Mouse (Mus musculus): ENCODE data around the gene Ccdc47. TPM values are rescaled to one million over a fixed set of nuclear protein-coding genes. Genes with fewer than 3 reads are reported as not detected.
A peak's percentile ranks its signal among the peaks of the same experiment; 100 is the strongest.
"Not testable (repeated sequence)": the region's sequence is repeated elsewhere in the genome, so short reads cannot be mapped to it uniquely, and the experiment has no call there.

Ccdc47 gene
- total RNA-seq, 2 experiments from 2014 or later, result 79.9 to 83.2 TPM

DNA sequence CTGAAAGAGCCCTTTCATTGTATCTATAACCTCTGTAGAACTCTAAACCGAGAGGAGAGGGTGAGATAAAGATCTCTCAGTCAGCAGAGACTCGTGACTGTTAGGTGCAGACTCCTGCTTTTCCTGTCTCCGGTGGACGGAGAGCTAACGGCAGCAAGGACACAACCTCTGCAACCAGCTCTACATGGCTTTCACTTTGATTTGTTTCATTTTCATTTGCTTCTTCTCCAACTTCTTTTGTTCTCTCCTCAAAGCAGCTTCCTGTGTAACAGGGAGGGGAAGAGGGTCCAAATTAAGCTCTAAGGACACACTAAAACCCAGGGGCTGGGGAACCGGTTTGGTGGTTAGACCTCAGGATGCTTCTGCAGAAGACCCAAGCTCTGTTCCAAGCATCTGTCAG, 15.4 kb downstream of the Ccdc47 start:
- DNase-seq, result no peak
- intact Hi-C loops (cut with DNase I), result no loop called here

DNA sequence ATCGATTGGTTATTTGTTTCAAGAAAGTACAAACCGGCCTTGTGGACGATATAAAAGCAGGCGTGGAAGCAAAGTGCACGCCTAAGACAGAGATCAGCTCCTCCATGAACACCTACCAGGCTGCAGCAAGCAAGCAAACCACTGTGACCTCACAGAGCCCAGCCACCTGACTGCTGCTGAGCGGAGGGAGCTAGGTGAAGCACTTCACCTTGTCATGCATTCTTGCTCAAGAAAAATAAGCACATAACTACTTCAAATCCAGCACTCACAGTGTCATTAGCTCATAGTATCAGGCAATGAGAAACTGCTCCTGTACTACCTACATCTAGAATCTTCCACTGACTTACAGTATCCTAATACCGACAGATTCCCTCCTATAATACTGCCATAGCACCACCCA, 16.1 kb downstream of the Ccdc47 start:
- DNase-seq; intact Hi-C loops (cut with DNase I): not testable (repeated sequence)

DNA sequence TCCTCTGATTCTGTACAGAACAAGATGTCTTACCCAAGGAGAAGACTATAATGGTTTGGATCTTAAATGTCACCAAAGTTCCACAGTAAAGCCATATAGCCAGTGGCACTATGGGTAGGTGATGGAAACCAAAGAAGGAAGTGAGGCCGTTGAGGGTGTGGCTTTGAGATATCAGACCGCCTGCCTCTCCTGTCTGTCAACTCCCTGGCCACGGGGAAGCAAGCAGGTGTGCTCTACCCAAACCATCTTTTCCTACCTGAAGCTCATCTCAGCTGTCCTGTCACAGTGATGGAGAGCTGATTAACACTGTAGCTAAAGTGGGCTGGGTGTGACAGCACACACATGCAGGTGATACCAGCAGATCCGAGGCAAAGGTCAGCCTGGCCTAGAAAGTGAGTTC, 17.9 kb downstream of the Ccdc47 start:
- intact Hi-C loops (cut with DNase I), result no loop called here
- DNase-seq, result no peak

DNA sequence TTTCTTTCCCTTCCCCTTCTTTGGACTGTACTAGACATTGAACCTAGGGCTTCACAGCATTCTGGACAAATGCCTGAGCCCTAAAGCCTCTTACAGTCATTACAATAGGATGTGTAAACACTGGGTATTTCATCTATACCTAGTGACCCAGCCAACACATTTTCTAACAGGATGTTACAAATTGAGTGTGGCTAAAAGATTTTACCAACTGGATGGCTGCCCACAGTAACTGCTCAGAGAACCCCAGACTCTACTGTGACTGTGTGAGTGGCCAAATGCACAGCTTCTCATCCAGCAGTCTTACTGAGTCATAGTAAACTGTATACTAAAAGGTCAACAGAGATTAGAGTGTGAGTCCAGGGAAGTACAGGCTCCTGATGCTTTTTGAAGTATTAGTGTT, 20.8 kb downstream of the Ccdc47 start:
- intact Hi-C loops (cut with DNase I), result no loop called here
- no peak for DNase-seq

DNA sequence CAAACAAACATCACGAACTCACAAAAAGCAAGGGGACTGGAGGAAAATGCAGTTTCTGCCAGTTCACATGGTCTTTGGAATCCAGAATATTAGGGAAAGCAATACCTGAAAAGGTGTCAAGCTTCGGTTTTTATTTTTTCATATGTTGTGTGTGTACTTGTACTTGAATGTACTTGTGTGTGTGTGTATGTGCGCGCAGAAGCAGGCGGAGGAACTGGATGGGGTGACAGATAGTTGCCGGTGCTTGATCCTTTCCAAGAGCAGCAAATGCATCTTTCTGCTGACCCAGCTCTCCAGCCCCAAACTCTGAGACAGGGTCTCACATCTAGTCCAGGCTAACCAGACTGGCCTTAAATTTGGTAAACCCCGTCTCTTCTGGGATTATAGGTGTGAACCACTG, 21.3 kb downstream of the Ccdc47 start:
- intact Hi-C loops (cut with DNase I), result no loop called here
- no peak for DNase-seq

DNA sequence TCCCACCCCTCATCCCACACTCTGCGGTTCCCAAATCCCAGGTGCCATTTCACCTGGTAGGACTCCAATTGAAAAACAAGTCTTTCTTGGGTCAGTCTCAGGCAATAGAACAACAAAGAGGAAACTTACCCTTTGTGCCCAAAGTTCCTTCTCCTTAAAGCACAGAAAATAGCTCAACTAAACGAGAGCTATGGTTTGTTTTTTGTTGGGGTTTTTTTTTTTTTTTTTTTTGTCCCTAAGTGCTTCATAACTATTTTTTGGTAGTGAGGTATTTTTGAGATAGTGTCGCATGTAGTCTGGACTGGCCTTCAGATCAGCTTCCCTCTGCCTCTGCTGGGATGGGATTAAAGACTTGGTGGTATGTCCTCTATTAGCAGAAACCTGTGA, 22.0 kb downstream of the Ccdc47 start:
- intact Hi-C loops (cut with DNase I), result no loop called here
- DNase-seq, result no peak

DNA sequence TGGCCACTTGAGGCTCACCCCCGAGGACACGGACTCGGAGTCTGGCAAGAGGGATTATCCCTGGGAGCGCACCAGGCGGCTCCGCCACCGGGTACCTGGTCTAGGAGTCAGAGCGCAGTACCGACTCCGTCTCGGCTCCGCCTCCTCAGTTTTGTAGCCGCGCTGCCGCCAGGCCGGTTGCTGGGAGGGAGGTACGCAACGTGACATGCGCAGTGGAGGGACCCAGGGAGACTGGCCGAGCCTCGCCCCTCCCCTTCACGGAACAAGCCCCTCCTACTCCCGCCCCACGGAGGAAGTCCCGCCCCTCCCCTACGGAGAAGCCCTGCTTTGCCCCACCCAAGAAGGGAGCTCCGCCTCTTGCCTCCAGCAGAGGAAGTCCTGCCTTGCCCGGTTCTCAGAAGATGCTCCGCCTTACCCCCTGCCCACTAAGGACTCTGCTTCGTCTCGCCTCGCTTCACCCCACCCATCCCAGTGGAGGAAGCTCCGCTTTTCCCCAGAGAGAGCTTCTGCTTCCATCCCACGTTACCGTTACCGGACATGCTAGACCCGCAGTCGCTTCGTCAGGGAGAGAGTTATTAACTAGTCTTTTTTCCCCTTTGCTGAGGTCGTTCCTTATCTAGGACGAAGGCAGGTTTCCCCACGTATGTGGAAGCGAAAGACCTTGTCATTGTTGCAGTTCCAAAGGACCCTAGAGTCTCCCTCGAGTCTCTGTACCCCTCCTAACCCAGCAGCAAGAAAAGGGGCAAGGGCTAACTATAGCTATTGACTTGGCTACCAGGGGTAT, 22.6 kb downstream of the Ccdc47 start:
- intact Hi-C loops (cut with DNase I), result no loop called here
- DNase-seq, result peak; percentile 97

DNA sequence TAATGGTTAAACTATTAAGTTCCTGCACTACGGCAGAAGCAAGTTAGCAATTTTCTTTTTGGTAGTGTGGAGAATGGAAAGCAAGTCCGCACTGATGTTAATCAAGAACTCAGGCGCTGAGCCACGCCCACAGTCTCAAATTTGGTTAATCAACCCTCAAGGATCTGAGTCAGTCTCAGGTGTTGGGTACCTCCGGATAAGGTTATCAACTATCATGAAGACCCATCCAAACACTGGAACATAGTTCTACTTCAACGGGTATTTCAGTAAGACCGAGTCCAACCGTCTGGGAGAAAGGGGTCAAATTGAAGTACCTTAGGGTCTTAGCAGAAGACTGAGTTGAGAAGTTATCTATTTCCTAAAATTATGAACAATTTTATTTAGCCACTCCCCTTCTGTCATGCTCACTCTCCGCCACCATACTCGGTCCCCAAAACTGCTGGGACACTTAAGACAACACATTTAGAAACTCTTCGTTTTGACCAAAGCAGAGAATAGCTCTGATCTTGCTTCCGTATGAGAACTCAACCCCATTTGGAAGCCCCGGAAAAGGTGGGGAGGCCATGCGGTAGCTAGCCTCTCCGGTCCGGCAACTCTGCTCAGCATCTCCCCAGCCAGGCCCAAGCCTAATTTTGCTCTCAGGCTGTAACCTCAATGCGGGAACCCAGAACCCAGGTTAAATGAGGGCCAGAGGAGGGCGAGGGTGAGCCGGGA, 23.3 kb downstream of the Ccdc47 start:
- DNase-seq, result no peak
- intact Hi-C loops (cut with DNase I), result no loop called here

DNA sequence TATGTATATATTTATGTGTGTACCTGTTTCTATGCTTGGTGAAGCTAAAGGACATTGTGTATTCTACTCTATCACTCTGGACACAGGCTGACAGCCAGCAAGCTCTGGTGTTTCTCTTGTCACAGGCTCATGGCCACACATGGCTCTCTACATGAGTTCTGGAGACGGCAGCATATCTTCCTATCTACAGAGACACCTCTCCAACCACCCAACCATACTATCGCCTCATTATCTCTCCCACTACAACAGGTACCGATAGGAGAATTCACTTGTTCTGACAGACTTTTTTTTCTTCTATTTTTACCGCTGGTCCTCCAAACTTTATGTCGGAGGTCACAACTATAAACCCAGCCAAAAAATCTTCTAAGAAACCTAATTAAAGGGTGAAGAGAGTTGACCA, 23.9 kb downstream of the Ccdc47 start:
- no peak for DNase-seq
- intact Hi-C loops (cut with DNase I), result no loop called here

DNA sequence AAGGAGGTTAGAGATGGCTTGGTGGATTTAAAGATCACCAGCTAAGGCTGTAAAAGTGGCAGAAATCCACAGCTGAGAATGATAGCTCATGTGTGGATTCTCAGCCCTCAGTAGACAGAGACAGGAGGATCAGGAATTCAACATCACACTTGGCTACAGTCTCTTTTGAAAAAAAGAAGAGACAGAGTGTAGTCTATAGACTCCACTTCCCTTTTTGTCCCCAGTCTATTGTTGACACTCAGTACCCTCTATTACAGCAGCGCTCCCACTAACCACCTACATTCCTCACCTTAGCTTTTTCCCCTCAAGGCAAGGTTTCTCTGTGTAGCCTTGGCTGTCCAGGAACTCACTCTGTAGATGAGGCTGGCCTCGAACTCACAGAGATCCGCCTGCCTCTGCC, 24.4 kb downstream of the Ccdc47 start:
- no peak for DNase-seq
- intact Hi-C loops (cut with DNase I), result no loop called here

DNA sequence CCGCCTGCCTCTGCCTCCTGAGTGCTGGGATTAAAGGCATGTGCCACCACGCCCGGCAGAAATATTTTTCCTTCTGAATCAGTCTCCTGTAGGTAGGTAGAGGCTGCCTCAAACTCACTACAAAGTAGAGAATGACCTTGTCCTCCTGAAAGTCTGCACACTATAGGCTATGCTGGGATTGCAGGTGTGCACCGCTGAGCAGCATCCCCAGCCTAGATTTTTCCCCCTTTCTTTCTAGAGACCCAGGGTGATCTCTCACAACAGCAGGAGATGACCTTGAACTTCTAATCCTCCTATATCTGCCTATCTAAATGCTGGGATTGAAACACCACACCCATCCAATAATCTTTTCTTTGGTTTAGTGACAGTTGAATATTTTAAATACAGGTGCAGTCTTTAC, 28.8 kb downstream of the Ccdc47 start:
- DNase-seq, result no peak
- intact Hi-C loops (cut with DNase I), result no loop called here

DNA sequence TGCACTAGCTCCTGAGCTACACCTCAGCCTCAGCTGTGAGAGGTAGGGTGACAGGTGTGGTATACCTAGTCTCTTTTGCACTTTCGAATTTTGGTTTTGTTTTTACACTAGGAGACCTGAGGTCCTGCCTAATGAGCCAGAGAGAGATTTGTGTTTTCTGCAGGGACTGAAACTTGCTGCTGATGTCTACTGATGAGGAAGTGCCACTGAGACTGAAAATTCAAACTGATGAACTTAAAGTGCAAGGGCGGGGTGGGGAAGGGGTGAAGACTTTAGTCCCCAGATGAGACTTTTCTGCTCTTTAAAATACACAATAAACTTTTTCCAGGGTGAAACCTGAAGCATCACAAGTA, 35.7 kb downstream of the Ccdc47 start:
- intact Hi-C loops (cut with DNase I), result no loop called here
- DNase-seq, result no peak

DNA sequence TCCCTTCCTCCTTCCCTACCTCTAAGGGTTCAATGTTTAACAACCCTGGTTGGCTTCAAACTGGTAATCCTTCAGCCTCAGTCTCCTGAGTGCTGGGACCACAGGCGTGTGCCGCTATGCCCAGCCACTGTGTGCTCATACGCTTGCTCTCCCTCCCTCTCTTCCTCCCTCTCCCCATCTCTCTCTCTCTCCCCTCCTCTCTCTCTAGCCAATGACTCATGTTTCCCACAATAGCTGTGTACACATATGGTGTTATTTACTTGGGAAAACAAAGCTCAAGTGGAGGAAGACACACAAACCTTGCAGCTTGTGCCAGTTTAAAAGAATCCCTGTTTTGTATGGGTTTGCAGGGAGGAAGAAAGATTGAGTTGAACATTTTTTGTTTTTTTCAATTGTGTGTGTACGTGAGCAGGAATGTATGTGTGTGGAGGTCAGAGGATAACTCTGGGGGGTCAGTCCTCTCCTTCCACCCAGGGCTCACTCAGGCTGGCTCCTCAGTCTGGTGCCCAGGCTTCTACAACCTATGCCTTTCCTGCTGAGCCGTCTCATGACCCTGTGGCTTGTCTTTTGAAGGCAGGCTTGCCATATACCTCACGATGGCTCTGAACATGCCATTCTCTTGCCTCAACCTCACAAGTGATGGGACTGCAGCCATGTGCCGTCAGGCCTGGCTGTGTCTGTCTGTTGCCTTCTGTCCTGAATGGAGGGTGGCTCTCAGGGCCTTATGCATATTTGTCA, 36.3 kb downstream of the Ccdc47 start:
- no peak for DNase-seq

DNA sequence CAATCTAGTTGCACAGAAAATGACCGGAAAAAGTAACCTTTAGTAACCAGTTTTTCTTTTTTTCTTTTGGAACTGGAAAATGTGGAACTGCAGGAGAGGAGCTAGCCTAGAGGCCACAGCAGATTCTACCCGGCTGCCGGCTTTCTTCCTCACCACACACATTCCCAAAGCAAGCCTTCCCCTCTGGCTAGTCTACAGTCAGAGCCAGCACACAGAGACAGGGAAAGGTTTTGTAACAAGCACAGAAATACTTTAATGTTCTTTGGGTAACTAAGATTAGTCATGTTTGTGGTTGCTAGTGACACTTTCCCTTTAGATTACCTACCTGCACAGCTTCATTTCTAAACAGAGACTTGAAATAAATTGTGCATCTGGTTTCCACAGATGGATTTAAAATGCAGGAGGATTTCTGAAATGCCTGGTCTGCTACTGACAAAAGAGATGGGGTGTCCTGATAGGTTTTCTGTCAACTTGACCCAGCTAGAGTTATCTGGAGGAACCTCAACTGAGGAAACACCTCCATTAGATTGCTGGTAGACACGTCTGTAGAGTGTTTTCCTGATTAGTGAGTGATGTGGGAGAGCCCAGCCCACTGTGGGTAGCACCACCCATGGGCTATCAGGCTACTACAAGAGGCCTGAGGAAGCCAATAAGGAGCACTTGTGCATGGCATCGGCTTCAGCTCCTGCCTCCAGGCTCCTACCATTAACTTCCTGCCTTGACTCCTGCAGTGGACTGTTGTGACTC, 37.9 kb downstream of the Ccdc47 start:
- no peak for DNase-seq
- intact Hi-C loops (cut with DNase I), result no loop called here

More for the DNA sequence above, 36.3 kb downstream of the Ccdc47 start:
- intact Hi-C loops (cut with DNase I), result no loop called here

DNA sequence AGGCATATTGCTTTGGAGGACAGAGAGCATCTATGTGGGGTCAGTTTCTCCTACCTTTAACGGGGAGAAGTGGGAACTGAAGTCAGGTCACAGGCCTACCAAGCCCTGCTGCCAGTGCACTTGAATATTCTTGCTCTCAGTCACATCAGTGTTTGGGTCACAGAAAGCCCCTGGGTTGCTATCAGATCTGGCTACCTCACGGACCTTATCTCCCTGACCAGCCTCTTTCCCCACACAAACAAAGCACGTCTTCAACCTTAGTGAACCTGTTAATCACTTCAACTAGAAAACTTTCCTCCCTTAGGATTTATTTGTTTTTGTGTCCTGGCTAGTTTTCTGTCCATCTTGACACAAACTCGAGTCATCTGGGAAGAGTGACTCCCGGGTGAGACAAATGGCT, 39.8 kb downstream of the Ccdc47 start:
- intact Hi-C loops (cut with DNase I), result no loop called here
- no peak for DNase-seq

DNA sequence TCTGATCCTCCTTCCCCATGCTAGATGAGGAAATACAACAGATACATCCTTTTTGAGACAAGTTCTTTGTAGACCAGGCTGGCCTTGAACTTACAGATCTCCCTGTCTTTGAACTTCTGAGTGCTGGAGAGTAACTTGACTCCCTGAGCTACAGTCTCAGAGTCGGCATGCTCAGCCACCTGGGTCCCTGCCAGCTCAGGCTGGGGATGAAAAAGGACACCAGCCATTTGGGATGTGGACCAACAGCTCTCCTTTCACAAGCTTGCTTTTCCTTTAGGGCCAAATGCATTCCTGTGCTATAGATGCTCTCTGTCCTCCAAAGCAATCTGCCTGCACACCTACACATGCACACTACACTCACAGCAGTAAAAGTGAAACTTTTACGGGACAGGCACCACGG, 41.1 kb downstream of the Ccdc47 start:
- intact Hi-C loops (cut with DNase I), result no loop called here

DNA sequence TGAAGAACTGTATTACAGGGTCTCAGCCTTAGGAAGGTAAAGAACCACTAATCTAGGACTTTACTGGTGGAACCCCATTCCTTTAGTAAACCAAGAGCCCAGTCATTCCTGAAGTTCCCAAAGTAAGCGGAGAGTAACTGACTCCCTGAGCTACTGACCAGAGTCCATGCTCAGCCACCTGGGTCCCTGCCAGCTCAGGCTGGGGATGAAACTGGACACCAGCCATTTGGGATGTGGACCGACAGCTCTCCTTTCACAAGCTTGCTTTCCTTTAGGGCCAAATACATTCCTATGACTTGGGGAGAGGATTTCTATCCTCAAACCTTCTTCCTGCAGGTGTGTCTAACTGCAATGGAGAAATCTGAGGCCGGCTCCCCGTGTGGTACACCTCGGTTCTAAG, 41.8 kb downstream of the Ccdc47 start:
- DNase-seq, result peak; percentile 53

More for the DNA sequence above, 41.1 kb downstream of the Ccdc47 start:
- DNase-seq, result no peak

DNA sequence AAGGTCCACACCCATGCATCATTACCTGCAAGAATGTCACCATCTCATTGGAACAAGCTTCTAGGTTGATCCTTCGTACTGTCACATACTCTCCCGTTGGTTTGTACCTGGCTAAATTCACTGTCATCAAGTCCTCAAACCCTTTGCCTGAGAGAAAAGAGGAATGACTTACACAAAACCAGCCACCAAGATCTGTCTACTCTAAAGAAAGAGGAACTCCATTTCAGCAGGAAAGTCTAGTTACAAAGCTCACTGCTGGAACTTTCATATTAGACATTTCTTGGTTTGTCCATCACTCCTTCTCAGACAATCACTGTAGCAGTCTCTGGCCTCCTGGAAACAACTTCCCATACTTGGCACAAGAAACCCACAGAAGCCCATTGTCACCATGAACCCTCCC, 42.9 kb downstream of the Ccdc47 start:
- intact Hi-C loops (cut with DNase I), result no loop called here
- DNase-seq, result no peak

More for the DNA sequence above, 41.8 kb downstream of the Ccdc47 start:
- intact Hi-C loops (cut with DNase I), result no loop called here

DNA sequence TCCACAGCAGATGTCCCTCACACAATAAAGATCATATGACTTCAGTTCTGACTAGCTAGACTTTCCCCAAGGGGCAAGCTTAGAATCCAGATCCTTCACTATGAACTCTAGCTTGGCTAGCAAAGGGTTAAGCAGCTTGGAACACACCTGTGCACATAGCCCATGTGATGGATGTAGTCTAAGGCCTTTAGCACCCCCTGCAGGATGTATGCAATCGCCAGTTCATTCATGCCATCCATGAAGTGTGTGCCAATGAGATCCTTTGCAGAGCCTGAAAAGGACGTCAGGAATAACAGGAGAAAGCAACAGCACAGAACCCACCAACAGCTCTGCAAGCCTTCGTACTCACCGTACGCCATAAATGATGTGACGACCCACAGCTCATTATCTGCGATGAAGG, 45.3 kb downstream of the Ccdc47 start:
- no peak for DNase-seq
- intact Hi-C loops (cut with DNase I), result no loop called here

DNA sequence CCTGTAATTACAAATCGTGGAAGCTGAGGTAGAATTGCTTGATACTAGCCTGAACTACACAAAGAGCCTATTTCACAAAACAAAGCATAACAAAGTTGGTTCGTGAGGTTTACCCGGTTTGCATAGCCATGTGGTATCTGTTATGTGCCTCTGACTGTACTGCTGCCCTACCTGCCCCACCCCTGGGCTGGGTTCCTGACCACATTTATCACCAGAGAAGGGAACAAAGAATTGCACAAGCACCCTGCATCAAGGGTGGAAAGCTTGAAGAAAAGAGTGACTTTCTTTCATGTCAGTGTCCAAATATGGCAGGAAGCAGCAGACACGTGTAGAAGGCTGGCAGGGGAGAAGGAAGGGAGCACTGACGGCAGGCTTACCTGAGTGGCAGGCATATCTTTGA, 48.7 kb downstream of the Ccdc47 start:
- no peak for DNase-seq
- intact Hi-C loops (cut with DNase I), result no loop called here

DNA sequence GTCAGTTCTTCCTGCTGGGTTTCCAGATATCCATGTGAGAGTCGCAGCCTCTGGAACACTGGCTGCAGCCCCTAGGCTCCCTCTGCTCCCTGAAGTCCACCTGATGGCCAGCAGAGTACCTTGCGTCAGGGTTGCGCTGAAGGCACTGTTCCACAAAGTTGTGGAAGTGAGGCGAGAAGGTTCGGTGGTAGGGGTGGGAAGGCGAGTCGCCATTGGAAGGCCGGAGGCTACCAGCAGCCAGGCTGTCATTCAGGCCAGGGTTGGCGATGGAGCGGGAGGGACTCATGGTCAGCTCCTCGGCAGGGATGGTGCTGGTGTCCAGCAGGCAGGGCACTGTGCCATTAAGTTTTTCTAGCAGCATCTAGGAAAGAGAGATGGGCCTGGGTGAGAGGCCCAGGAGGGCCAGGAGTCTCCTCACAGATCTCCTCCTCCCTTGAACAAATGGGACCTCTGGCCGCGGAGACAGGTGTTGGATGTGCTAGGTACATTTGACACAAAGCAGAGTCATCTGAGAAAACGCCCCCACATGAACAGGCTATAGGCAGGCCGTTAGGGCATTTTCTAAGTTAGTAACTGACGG, 51.5 kb downstream of the Ccdc47 start:
- intact Hi-C loops (cut with DNase I), result no loop called here
- DNase-seq, result no peak

Measured in heart, postnatal 10 days (tissue).